In the genomic region with DNA sequence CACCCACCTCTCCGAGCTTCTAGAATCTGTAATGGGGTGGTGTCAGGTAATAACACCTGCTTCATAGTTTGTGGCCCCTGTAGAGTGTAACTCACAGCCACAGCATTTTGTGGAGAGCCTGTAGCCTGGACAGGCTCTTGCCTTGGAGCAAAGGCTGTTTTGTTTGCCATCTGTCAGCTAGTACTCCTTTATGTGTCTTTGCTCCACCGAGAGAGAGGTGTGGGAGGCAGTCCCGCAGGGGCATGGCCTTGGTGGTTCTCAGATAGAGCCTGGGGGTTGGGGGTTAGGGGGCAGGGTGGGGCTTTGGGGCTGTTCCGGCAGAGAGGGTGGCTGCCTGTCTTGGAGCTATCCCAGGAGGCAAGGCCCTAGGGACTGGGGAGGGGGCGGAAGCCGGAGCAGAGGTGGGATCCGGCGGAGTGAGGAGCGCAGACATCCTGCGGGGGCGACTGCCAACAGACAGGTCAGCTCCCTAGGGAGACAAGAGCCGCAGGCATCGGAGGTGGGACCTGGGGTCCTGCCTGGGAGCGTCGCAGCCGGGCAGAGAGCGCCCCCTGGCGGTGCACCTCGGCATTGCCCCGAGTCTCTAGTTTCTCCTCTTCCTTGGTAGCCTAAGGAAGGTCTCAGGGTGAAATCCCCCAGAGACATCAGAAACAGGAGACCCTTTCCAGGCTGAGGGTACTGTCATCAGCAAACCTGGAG, we compare ENCODE assay signal across 8 mouse cellular contexts. TPM values are rescaled to one million over a fixed set of nuclear protein-coding genes. Genes with fewer than 3 reads are reported as not detected.
A peak's percentile ranks its signal among the peaks of the same experiment; 100 is the strongest.
DNase-seq lines count a peak whose midpoint lies in the region; ATAC-seq and TF ChIP-seq lines count a peak whose summit lies in the region.

No protein-coding gene starts in this region.

- H3K9ac ChIP-seq in forebrain, embryonic 11.5 days (ENCODE audit: low read length), result peak overlapping the region; percentile 23; the same call in 1 of the 2 replicates
- no peak overlapping the region for H3K9ac ChIP-seq in midbrain, embryonic 15.5 days

- peak; percentile 64 for TF ChIP-seq CTCF in lung, adult 2 months (IDR thresholded peaks at IDR 0.05; ENCODE audit: insufficient read depth, low read length)
- TF ChIP-seq CTCF in bone marrow, adult 2 months (IDR thresholded peaks at IDR 0.05; ENCODE audit: control insufficient read depth, insufficient read depth, low read length), result peak; percentile 74

- peak; percentile 66 for DNase-seq in lung, adult 2 months
- DNase-seq in lung, adult 18-20 months, result no peak
- peak; percentile 91 for DNase-seq in forebrain, embryonic 11.5 days (ENCODE audit: low spot score)
- DNase-seq in heart, postnatal 10 days, result peak; percentile 61 to 76
- peak; percentile 82 to 84 for DNase-seq in kidney, postnatal 4 days
- DNase-seq in testis, postnatal 14 days (ENCODE audit: low spot score), result peak; percentile 70

- no peaks in the 10 kb centered on the region for H3K9me3 ChIP-seq in forebrain, embryonic 11.5 days (ENCODE audit: control insufficient read depth, low read length)
- no peaks in the 10 kb centered on the region for H3K9me3 ChIP-seq in midbrain, embryonic 15.5 days

- peak; percentile 64 for ATAC-seq in forebrain, embryonic 11.5 days (replicated peaks; ENCODE audit: low FRiP score)
- 0 out of 2 replicates have a peak, but pooled peaks have one; percentile 11 for ATAC-seq in midbrain, embryonic 15.5 days (replicated peaks)

- TF ChIP-seq POLR2A in lung, adult 2 months (IDR thresholded peaks at IDR 0.05; ENCODE audit: borderline replicate concordance, extremely low read depth, low read depth, low read length), result no peak
- TF ChIP-seq POLR2A in bone marrow, adult 2 months (IDR thresholded peaks at IDR 0.05; ENCODE audit: borderline replicate concordance, control insufficient read depth, low read depth, low read length), result no peak

- intact Hi-C loops in heart, postnatal 10 days (cut with DNase I), result loop anchor here (1.0 kb wide), 2 partner anchors 189 to 450 kb away; no protein-coding TSS in a partner anchor

- H3K27ac ChIP-seq in bone marrow, adult 2 months (ENCODE audit: control insufficient read depth, insufficient read depth, low read depth, low read length, poor library complexity), result no peak overlapping the region
- H3K27ac ChIP-seq in forebrain, embryonic 11.5 days (ENCODE audit: low read depth, low read length), result no peak overlapping the region
- H3K27ac ChIP-seq in midbrain, embryonic 15.5 days, result no peak overlapping the region

- H3K36me3 ChIP-seq in forebrain, embryonic 11.5 days (ENCODE audit: control insufficient read depth, insufficient read depth, low read length), result no peaks in the 10 kb centered on the region
- no peaks in the 10 kb centered on the region for H3K36me3 ChIP-seq in midbrain, embryonic 15.5 days (replicated peaks)

- no peaks in the 10 kb centered on the region for H3K4me1 ChIP-seq in lung, adult 2 months (ENCODE audit: control insufficient read depth, insufficient read depth, low read length)
- no peaks in the 10 kb centered on the region for H3K4me1 ChIP-seq in bone marrow, adult 2 months (ENCODE audit: control insufficient read depth, insufficient read depth, low read length)
- peaks cover 13% of the 10 kb centered on the region for H3K4me1 ChIP-seq in forebrain, embryonic 11.5 days (replicated peaks; ENCODE audit: control insufficient read depth, insufficient read depth, low read length)
- peaks cover 17% of the 10 kb centered on the region for H3K4me1 ChIP-seq in midbrain, embryonic 15.5 days

- peak overlapping the region; percentile 45 for H3K4me2 ChIP-seq in forebrain, embryonic 11.5 days (ENCODE audit: low read depth, low read length, severe bottlenecking)
- peak overlapping the region; percentile 33 for H3K4me2 ChIP-seq in midbrain, embryonic 15.5 days

- peaks cover 12% of the 10 kb centered on the region for H3K27me3 ChIP-seq in forebrain, embryonic 11.5 days (ENCODE audit: control insufficient read depth, insufficient read depth, low read length)
- H3K27me3 ChIP-seq in midbrain, embryonic 15.5 days (replicated peaks), result peaks cover 71% of the 10 kb centered on the region

- WGBS in lung, adult 2 months, result 5% methylated on average over 20 of the region's 20 CpGs
- WGBS in bone marrow, adult 2 months, result 12% methylated on average over 20 of the region's 20 CpGs
- 3% methylated on average over 20 of the region's 20 CpGs for WGBS in forebrain, embryonic 11.5 days
- WGBS in midbrain, embryonic 15.5 days, result 5% methylated on average over 20 of the region's 20 CpGs

- no peak overlapping the region for H3K4me3 ChIP-seq in lung, adult 2 months (replicated peaks; ENCODE audit: extremely low read depth, low read depth, low read length)
- H3K4me3 ChIP-seq in bone marrow, adult 2 months (replicated peaks; ENCODE audit: control insufficient read depth, low read depth, low read length), result no peak overlapping the region
- no peak overlapping the region for H3K4me3 ChIP-seq in forebrain, embryonic 11.5 days (ENCODE audit: low read depth, low read length)
- H3K4me3 ChIP-seq in midbrain, embryonic 15.5 days, result no peak overlapping the region

RNA-seq across cellular contexts. Expression of a gene that starts 36.7 kb away (rescaled TPM):
- polyA plus RNA-seq in lung, adult 2 months (2012; rRNA removed), result not detected in 2 replicates
- 0.70 TPM in 1 of 2 replicates, not detected in the other for polyA plus RNA-seq in bone marrow, adult 2 months (2011; ENCODE audit: insufficient read depth, insufficient read length, low replicate concordance, missing spikeins)
- 175 and 195 TPM in 2 replicates for polyA plus RNA-seq in forebrain, embryonic 11.5 days (2014; fragmentation: Nextera tagmentation; extraction: Ambion mirVana)
- total RNA-seq in heart, postnatal 10 days (2021), result under 1 TPM in 1 of 2 experiments, not detected in 1; 0.15 TPM
- polyA plus RNA-seq in midbrain, embryonic 15.5 days (2015; fragmentation: Nextera tagmentation; extraction: Ambion mirVana), result 47.3 and 58.4 TPM in 2 replicates

Comparison
In these comparisons a context has a peak if more than half of its experiments do, and no peak if none do; other contexts are left out.
1. DNase-seq: peak in lung, adult 2 months (single experiment), forebrain, embryonic 11.5 days (single experiment), heart, postnatal 10 days (2 of 2), kidney, postnatal 4 days (2 of 2) and testis, postnatal 14 days (single experiment); none in lung, adult 18-20 months (0 of 2).
2. RNA of a gene that starts 36.7 kb away (polyA plus RNA-seq): 175 to 195 TPM in forebrain, embryonic 11.5 days and 47.3 to 58.4 TPM in midbrain, embryonic 15.5 days; 0.70 TPM in bone marrow, adult 2 months and not detected in lung, adult 2 months; every median in the first group is over 10 times any median in the second.